Mouse (Mus musculus): ENCODE measurements around the gene Cers6.

DNA sequence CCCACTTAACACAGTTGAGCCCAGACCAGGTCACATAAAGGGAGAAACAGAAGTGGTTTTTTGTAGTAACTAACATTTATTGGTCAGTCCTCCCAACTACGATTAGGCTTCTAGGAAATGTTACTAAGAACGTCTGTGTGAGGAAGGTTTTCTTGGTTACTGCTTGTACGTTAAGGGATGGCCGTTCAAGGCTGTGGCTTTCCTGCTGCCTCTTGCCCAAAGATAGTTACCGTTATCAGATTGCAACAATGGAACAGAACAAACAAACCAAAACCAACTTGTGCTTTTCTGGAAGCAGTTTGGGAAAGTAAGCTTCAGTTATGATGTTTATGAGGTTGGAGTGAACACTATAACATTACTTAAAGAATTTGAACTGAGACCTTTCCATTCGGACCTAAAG, 114.5 kb downstream of the Cers6 start:
- no peak for TF ChIP-seq CTCF (IDR thresholded peaks at IDR 0.05; ENCODE audit: extremely low read depth, insufficient read depth, insufficient read length, insufficient replicate concordance)
- no peak for TF ChIP-seq POLR2A (IDR thresholded peaks at IDR 0.05; ENCODE audit: low read depth, low read length)
